7 mouse cellular contexts compared by ENCODE assay signal in the genomic region with DNA sequence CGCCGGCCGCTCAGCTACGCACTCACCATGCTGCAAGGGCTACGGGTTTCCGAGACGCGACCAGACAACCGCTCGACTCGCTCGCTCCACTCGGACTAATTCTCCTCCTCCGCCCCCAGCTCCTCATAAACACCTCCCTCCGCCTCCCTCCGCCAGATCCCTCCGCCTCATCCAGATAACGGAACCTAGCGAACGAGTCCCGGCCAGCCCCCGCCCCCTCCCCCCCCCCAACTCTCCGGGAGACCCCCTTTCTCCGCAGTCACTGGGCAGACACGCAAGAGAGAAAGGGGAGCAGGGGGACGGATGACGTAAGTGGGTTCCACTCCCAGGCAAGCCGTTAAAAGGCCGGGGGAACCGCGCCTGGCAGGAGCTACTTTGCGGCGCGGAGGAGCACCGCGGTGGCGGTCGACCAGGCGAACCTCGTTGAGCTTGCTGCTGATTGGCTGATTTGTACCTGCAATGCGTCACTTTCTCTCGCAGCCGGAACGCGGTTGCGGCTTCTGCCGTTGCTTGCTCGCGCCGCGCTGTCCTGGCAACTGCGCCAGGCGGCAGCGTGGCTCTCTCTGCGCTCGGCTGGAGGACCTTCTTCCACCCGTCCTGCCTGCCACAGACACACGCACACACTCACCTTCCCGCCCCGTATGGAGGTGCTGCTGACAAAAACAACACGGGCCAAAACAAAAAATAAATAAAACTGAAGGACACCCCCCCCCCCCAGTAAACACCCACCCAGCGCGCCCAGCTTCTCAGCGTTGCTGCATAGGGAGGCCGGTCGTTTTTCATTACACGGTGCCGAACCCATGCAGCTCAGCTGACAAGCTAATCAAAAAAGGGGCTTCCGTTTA. TPM values are rescaled to one million over a fixed set of nuclear protein-coding genes. Genes with fewer than 3 reads are reported as not detected.
A peak's percentile ranks its signal among the peaks of the same experiment; 100 is the strongest.
DNase-seq lines count a peak whose midpoint lies in the region; ATAC-seq lines count a peak whose summit lies in the region.

A gene (minus strand): TSS at position 169 of the 845 bp plus-strand sequence.

- peak within 1 kb of the TSS; percentile 89 for H3K4me3 ChIP-seq in embryonic facial prominence, embryonic 12.5 days
- H3K4me3 ChIP-seq in limb, embryonic 11.5 days (ENCODE audit: low read depth, low read length), result peak within 1 kb of the TSS; percentile 95
- H3K4me3 ChIP-seq in midbrain, embryonic 14.5 days (replicated peaks; ENCODE audit: low read depth, low read length), result peak within 1 kb of the TSS; percentile 88

- peak within 1 kb of the TSS; percentile 97 for H3K27ac ChIP-seq in embryonic facial prominence, embryonic 12.5 days
- H3K27ac ChIP-seq in limb, embryonic 11.5 days (replicated peaks; ENCODE audit: low read depth, low read length), result peak within 1 kb of the TSS; percentile 96
- H3K27ac ChIP-seq in midbrain, embryonic 14.5 days (replicated peaks; ENCODE audit: low read depth, low read length), result peak within 1 kb of the TSS; percentile 100

- DNase-seq in adrenal gland, postnatal 25 days, result peak; percentile 99
- peak; percentile 100 for DNase-seq in heart, adult 11 months
- DNase-seq in kidney, adult 18-20 months, result peak; percentile 98
- DNase-seq in limb, embryonic 11.5 days (ENCODE audit: low spot score), result peak; percentile 99
- DNase-seq in midbrain, embryonic 14.5 days, result peak; percentile 99
- DNase-seq in spleen, adult 18-20 months, result peak; percentile 96 to 97

- peak within 1 kb of the TSS; percentile 81 for H3K4me2 ChIP-seq in embryonic facial prominence, embryonic 12.5 days (replicated peaks)
- peak within 1 kb of the TSS; percentile 64 for H3K4me2 ChIP-seq in limb, embryonic 11.5 days (ENCODE audit: low read depth, severe bottlenecking)
- H3K4me2 ChIP-seq in midbrain, embryonic 14.5 days (ENCODE audit: low read length), result peak within 1 kb of the TSS; percentile 89

- H3K9ac ChIP-seq in embryonic facial prominence, embryonic 12.5 days, result peak within 1 kb of the TSS; percentile 95
- H3K9ac ChIP-seq in limb, embryonic 11.5 days (ENCODE audit: low read length), result peak within 1 kb of the TSS; percentile 97
- peak within 1 kb of the TSS; percentile 100 for H3K9ac ChIP-seq in midbrain, embryonic 14.5 days (replicated peaks; ENCODE audit: low read length)

- H3K36me3 ChIP-seq in embryonic facial prominence, embryonic 12.5 days, result 0 out of 2 replicates have a peak, but pooled peaks cover 3% of the 10 kb centered on the region
- peaks cover 2% of the 10 kb centered on the region; the same call in 1 of the 2 replicates for H3K36me3 ChIP-seq in limb, embryonic 11.5 days (ENCODE audit: control insufficient read depth, insufficient read depth, low read length)
- no peaks in the 10 kb centered on the region for H3K36me3 ChIP-seq in midbrain, embryonic 14.5 days (ENCODE audit: control insufficient read depth, insufficient read depth, low read length)

- H3K27me3 ChIP-seq in embryonic facial prominence, embryonic 12.5 days, result no peaks in the 10 kb centered on the region
- no peaks in the 10 kb centered on the region for H3K27me3 ChIP-seq in limb, embryonic 11.5 days (ENCODE audit: control insufficient read depth, insufficient read depth, low read length)
- H3K27me3 ChIP-seq in midbrain, embryonic 14.5 days (ENCODE audit: control insufficient read depth, insufficient read depth, low read length), result no peaks in the 10 kb centered on the region

- H3K4me1 ChIP-seq in embryonic facial prominence, embryonic 12.5 days, result peaks cover 23% of the 10 kb centered on the region
- H3K4me1 ChIP-seq in limb, embryonic 11.5 days (ENCODE audit: control insufficient read depth, insufficient read depth, low read length), result peaks cover 8% of the 10 kb centered on the region
- H3K4me1 ChIP-seq in midbrain, embryonic 14.5 days (ENCODE audit: control insufficient read depth, insufficient read depth, low read length), result peaks cover 36% of the 10 kb centered on the region

- H3K9me3 ChIP-seq in embryonic facial prominence, embryonic 12.5 days, result no peaks in the 10 kb centered on the region
- no peaks in the 10 kb centered on the region for H3K9me3 ChIP-seq in limb, embryonic 11.5 days (ENCODE audit: control insufficient read depth, low read length)
- no peaks in the 10 kb centered on the region for H3K9me3 ChIP-seq in midbrain, embryonic 14.5 days (ENCODE audit: control insufficient read depth, low read length)

- ATAC-seq in embryonic facial prominence, embryonic 12.5 days (ENCODE audit: insufficient number of reproducible peaks, insufficient read depth, low FRiP score, low TSS enrichment), result peak; percentile 90
- ATAC-seq in limb, embryonic 11.5 days (ENCODE audit: insufficient number of reproducible peaks, low FRiP score, low TSS enrichment, low read depth), result peak; percentile 90
- peak; percentile 91 for ATAC-seq in midbrain, embryonic 14.5 days (ENCODE audit: low FRiP score, low TSS enrichment)

- under 1% methylated on average over 65 of the region's 69 CpGs for whole genome bisulfite sequencing in embryonic facial prominence, embryonic 12.5 days
- WGBS in limb, embryonic 11.5 days, result under 1% methylated on average over 68 of the region's 69 CpGs
- under 1% methylated on average over 68 of the region's 69 CpGs for WGBS in midbrain, embryonic 14.5 days

RNA-seq across cellular contexts. Expression of the gene that starts here (rescaled TPM):
- total RNA-seq in adrenal gland, postnatal 25 days (2021), result 525 and 582 TPM in 2 replicates
- 823 and 840 TPM in 2 replicates for polyA plus RNA-seq in embryonic facial prominence, embryonic 12.5 days (2016; fragmentation: Nextera tagmentation; extraction: Ambion mirVana)
- 1,041 and 1,089 TPM in 2 replicates for polyA plus RNA-seq in limb, embryonic 11.5 days (2014; fragmentation: Nextera tagmentation; extraction: Ambion mirVana)
- polyA plus RNA-seq in midbrain, embryonic 14.5 days (2014; fragmentation: Nextera tagmentation; extraction: Ambion mirVana), result 1,972 and 2,214 TPM in 2 replicates

Comparison
In these comparisons a context has a peak if more than half of its experiments do, and no peak if none do; other contexts are left out.
1. Peak in every context shown above with its lines: DNase-seq, ATAC-seq, H3K4me3 ChIP-seq and H3K27ac ChIP-seq.